Mouse (Mus musculus): ENCODE measurements around the gene Acsf3. TPM values are rescaled to one million over a fixed set of nuclear protein-coding genes. Genes with fewer than 3 reads are reported as not detected.

Acsf3 gene
- polyA plus RNA-seq, 1 experiment from 2014 or later, result 17.6 TPM

- Histone ChIP-seq H3K36me3 (no peaks in the 10 kb centered on the region), H3K4me1 (peaks cover 68% of the 10 kb centered on the region), H3K4me3 (0 out of 2 replicates have a peak overlapping the region, but pooled peaks have one; percentile 0), H3K4me2 (replicated peaks) (peak overlapping the region; percentile 26), H3K9me3 (replicated peaks) (no peaks in the 10 kb centered on the region), H3K27ac (peak overlapping the region; percentile 97), H3K27me3 (peaks cover 19% of the 10 kb centered on the region), H3K9ac (0 out of 2 replicates have a peak overlapping the region, but pooled peaks have one; percentile 29)
- ATAC-seq (ENCODE audit: low FRiP score), result peak; percentile 53
- WGBS, result 19% methylated on average over 17 of the region's 17 CpGs
Measured at GRCm38 (mm10) chr8:122745022-122745749, 30.1 kb upstream of the Acsf3 start.

DNA sequence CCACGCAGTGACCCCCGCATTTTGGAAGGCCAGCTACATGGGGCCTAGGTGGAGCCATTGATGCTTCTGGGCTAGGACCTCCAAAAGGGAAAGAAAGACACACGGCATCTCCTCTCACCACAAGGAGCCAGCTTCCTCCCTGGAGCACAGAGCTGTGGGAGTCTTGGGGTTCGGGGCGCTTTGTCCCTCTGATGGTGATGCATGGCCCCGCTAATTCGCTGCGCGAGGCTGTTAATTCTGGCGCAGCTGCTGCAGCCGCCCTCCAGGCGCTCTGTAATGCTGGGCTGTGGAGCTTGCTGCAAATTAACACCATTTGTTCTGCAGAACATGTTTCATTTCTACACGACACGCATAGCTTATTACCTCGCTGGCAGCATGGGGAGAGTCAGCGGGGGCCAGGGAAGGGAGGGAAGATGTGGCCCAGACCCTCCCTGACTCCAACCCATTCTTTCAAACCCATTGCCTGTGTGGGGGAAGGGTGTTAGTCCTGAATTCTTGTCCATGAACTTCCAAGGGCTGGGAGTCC is 29.5 kb upstream of the Acsf3 start:
- H3K9me3 ChIP-seq (replicated peaks), result no peaks in the 10 kb centered on the region
- H3K4me2 ChIP-seq (replicated peaks), result peak overlapping the region; percentile 26
- peak; percentile 78 for ATAC-seq (ENCODE audit: low FRiP score)
- no peaks in the 10 kb centered on the region for H3K36me3 ChIP-seq
- H3K9ac ChIP-seq, result 0 out of 2 replicates have a peak overlapping the region, but pooled peaks have one; percentile 29
- peaks cover 71% of the 10 kb centered on the region for H3K4me1 ChIP-seq
- peak overlapping the region; percentile 97 for H3K27ac ChIP-seq
- H3K27me3 ChIP-seq, result peaks cover 18% of the 10 kb centered on the region
- WGBS, result 5% methylated on average over 16 of the region's 16 CpGs
- H3K4me3 ChIP-seq, result 0 out of 2 replicates have a peak overlapping the region, but pooled peaks have one; percentile 0

DNA sequence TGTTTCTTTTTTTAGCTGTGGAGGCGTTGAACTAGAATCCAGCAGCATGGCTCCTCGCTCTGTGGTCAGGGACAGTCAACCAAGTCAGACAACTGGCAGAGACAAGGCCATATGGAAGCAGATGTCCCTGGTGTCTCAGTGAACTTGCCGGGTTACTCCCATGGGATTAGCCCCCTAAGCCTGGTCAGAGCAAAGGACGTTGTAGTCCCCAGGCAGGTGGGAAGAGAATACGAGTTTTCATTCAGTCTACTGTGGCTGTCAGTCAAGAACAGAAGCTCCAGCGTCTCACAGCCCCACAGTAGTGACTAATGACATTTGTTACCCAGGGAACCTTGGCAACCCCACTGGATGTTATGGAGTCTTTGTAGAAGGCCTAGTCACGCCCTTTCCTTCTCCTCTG is 28.8 kb upstream of the Acsf3 start:
- Histone ChIP-seq H3K4me2 (replicated peaks) (0 out of 2 replicates have a peak overlapping the region, but pooled peaks have one; percentile 26), H3K9me3 (replicated peaks) (no peaks in the 10 kb centered on the region), H3K4me1 (peaks cover 71% of the 10 kb centered on the region)

GRCm38 (mm10) chr8:122747825-122748224 is 27.5 kb upstream of the Acsf3 start:
- no peak overlapping the region for H3K27ac ChIP-seq
- no peak overlapping the region for H3K4me2 ChIP-seq (replicated peaks)
- ATAC-seq (ENCODE audit: low FRiP score), result no peak
- no peaks in the 10 kb centered on the region for H3K36me3 ChIP-seq
- no peaks in the 10 kb centered on the region for H3K9me3 ChIP-seq (replicated peaks)
- H3K27me3 ChIP-seq, result peaks cover 24% of the 10 kb centered on the region; the same call in 1 of the 2 replicates
- H3K4me1 ChIP-seq, result peaks cover 58% of the 10 kb centered on the region
- WGBS, result 93% methylated on average over 1 of the region's 1 CpGs
- H3K4me3 ChIP-seq, result no peak overlapping the region
- H3K9ac ChIP-seq, result no peak overlapping the region

More for the DNA sequence above, 28.8 kb upstream of the Acsf3 start:
- Histone ChIP-seq H3K4me3 (no peak overlapping the region), H3K9ac (no peak overlapping the region), H3K27me3 (peaks cover 14% of the 10 kb centered on the region; the same call in 1 of the 2 replicates), H3K27ac (peak overlapping the region; percentile 97), H3K36me3 (no peaks in the 10 kb centered on the region)
- WGBS, result 27% methylated on average over 7 of the region's 7 CpGs
- ATAC-seq (ENCODE audit: low FRiP score), result peak; percentile 3; the same call in 1 of the 2 replicates

GRCm38 (mm10) chr8:122749333-122749958 is 25.8 kb upstream of the Acsf3 start:
- Histone ChIP-seq H3K4me2 (replicated peaks) (no peak overlapping the region), H3K9me3 (replicated peaks) (no peaks in the 10 kb centered on the region), H3K4me3 (no peak overlapping the region), H3K27me3 (peaks cover 22% of the 10 kb centered on the region; the same call in 1 of the 2 replicates), H3K27ac (peak overlapping the region; percentile 62), H3K9ac (0 out of 2 replicates have a peak overlapping the region, but pooled peaks have one; percentile 32), H3K36me3 (no peaks in the 10 kb centered on the region), H3K4me1 (peaks cover 46% of the 10 kb centered on the region)
- 47% methylated on average over 6 of the region's 6 CpGs for WGBS
- ATAC-seq (ENCODE audit: low FRiP score), result no peak

- ATAC-seq (ENCODE audit: low FRiP score), result no peak
- Histone ChIP-seq H3K4me1 (peaks cover 27% of the 10 kb centered on the region), H3K27ac (no peak overlapping the region), H3K36me3 (no peaks in the 10 kb centered on the region), H3K4me2 (replicated peaks) (no peak overlapping the region), H3K9me3 (replicated peaks) (no peaks in the 10 kb centered on the region), H3K9ac (no peak overlapping the region), H3K4me3 (no peak overlapping the region), H3K27me3 (peaks cover 18% of the 10 kb centered on the region; the same call in 1 of the 2 replicates)
- 83% methylated on average over 5 of the region's 5 CpGs for WGBS
Measured at GRCm38 (mm10) chr8:122751342-122751741, 23.9 kb upstream of the Acsf3 start.

GRCm38 (mm10) chr8:122752111-122752721 is 23.1 kb upstream of the Acsf3 start:
- no peak overlapping the region for H3K4me3 ChIP-seq
- no peak for ATAC-seq (ENCODE audit: low FRiP score)
- H3K27me3 ChIP-seq, result peaks cover 14% of the 10 kb centered on the region
- H3K4me2 ChIP-seq (replicated peaks), result no peak overlapping the region
- H3K4me1 ChIP-seq, result peaks cover 19% of the 10 kb centered on the region
- no peaks in the 10 kb centered on the region for H3K9me3 ChIP-seq (replicated peaks)
- H3K36me3 ChIP-seq, result no peaks in the 10 kb centered on the region
- H3K9ac ChIP-seq, result no peak overlapping the region
- H3K27ac ChIP-seq, result no peak overlapping the region
- WGBS, result 88% methylated on average over 28 of the region's 29 CpGs

DNA sequence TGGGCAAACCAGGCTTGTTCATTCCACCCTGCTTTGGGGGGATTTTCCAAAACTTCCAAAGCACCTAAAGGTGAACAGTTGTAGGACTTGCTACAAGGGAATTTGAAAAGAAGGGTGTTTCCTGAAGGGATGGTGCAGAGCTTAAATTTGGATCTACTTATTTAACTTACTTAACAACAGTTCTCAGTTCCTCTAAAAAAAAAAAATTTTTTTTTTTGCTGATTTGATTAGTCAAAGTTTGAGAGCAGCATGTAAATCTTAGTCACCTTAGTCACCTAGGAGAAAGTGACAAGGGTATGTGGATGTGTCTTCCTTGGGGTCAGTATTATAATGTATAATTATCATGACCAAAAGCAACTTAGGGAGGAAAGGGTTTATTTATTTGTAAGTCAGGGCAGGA is 16.7 kb upstream of the Acsf3 start:
- no peak overlapping the region for H3K27ac ChIP-seq
- H3K9ac ChIP-seq, result no peak overlapping the region
- ATAC-seq (ENCODE audit: low FRiP score), result no peak

GRCm38 (mm10) chr8:122760116-122760515 is 15.2 kb upstream of the Acsf3 start:
- H3K36me3 ChIP-seq, result no peaks in the 10 kb centered on the region
- no peak overlapping the region for H3K4me3 ChIP-seq
- no peak overlapping the region for H3K9ac ChIP-seq
- H3K27ac ChIP-seq, result no peak overlapping the region
- peaks cover 6% of the 10 kb centered on the region for H3K4me1 ChIP-seq
- H3K9me3 ChIP-seq (replicated peaks), result no peaks in the 10 kb centered on the region
- 75% methylated on average over 7 of the region's 7 CpGs for WGBS
- peaks cover 11% of the 10 kb centered on the region for H3K27me3 ChIP-seq
- no peak for ATAC-seq (ENCODE audit: low FRiP score)
- no peak overlapping the region for H3K4me2 ChIP-seq (replicated peaks)

More for the DNA sequence above, 16.7 kb upstream of the Acsf3 start:
- peaks cover 11% of the 10 kb centered on the region for H3K27me3 ChIP-seq
- no peaks in the 10 kb centered on the region for H3K36me3 ChIP-seq
- no peaks in the 10 kb centered on the region for H3K9me3 ChIP-seq (replicated peaks)
- H3K4me1 ChIP-seq, result peaks cover 6% of the 10 kb centered on the region
- H3K4me2 ChIP-seq (replicated peaks), result no peak overlapping the region
- H3K4me3 ChIP-seq, result no peak overlapping the region

DNA sequence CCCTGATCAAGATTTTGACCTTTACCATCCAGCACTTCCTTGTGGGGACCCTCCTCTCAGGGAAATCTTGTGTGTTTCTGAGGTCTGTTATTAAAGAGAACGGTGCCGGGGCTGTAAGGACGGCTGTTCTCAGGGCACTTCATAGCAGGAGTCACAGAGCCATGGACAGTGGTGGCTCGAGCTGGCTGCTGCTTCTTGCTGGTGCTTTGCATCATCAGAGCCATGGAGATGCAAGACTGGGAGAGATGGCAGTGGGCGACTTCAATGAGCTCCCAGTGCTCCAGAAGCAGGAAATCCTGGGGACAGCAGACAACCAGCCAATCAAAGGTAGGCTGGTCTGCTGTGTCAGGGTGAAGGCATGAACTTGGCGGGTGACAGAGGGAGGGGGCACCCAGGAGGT is 14.2 kb upstream of the Acsf3 start:
- no peak overlapping the region for H3K9ac ChIP-seq
- WGBS, result 73% methylated on average over 6 of the region's 6 CpGs
- H3K36me3 ChIP-seq, result no peaks in the 10 kb centered on the region
- no peak for ATAC-seq (ENCODE audit: low FRiP score)
- no peaks in the 10 kb centered on the region for H3K9me3 ChIP-seq (replicated peaks)
- peaks cover 6% of the 10 kb centered on the region for H3K4me1 ChIP-seq
- no peak overlapping the region for H3K4me3 ChIP-seq
- H3K27ac ChIP-seq, result no peak overlapping the region
- H3K27me3 ChIP-seq, result peaks cover 9% of the 10 kb centered on the region
- H3K4me2 ChIP-seq (replicated peaks), result no peak overlapping the region

- no peaks in the 10 kb centered on the region for H3K9me3 ChIP-seq (replicated peaks)
- peaks cover 12% of the 10 kb centered on the region for H3K4me1 ChIP-seq
- 44% methylated on average over 12 of the region's 12 CpGs for WGBS
- H3K9ac ChIP-seq, result no peak overlapping the region
- H3K4me3 ChIP-seq, result no peak overlapping the region
- H3K4me2 ChIP-seq (replicated peaks), result no peak overlapping the region
- H3K36me3 ChIP-seq, result no peaks in the 10 kb centered on the region
- H3K27ac ChIP-seq, result no peak overlapping the region
- H3K27me3 ChIP-seq, result peaks cover 13% of the 10 kb centered on the region; the same call in 1 of the 2 replicates
- no peak for ATAC-seq (ENCODE audit: low FRiP score)
Measured at GRCm38 (mm10) chr8:122762731-122763266, 12.5 kb upstream of the Acsf3 start.

Measured in hindbrain, embryonic 12.5 days (tissue).